Mouse (Mus musculus): Measurements from ENCODE around the gene Galm.
"Not testable (repeated sequence)": the region's sequence is repeated elsewhere in the genome, so short reads cannot be mapped to it uniquely, and the experiment has no call there.

The Galm gene

DNA sequence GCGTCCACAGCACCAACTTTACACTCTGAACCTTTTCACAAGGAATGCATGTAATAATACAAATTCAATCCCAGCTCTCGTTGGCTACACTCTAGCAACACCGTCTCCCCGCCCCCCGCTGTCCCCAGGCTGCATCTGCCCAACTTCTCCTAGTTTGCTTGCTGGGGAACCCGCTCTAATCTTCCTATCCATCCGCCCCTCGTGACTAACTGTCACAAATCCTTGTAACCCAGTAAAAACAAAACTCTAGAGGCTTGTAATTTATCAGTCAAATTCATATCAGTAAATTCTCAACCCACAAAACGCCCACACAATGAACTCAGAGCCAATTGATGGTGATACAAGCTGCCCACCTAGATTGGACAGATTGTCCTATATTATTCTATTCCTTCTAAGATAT is 93.9 kb downstream of the Galm start:
- no peak for DNase-seq

DNA sequence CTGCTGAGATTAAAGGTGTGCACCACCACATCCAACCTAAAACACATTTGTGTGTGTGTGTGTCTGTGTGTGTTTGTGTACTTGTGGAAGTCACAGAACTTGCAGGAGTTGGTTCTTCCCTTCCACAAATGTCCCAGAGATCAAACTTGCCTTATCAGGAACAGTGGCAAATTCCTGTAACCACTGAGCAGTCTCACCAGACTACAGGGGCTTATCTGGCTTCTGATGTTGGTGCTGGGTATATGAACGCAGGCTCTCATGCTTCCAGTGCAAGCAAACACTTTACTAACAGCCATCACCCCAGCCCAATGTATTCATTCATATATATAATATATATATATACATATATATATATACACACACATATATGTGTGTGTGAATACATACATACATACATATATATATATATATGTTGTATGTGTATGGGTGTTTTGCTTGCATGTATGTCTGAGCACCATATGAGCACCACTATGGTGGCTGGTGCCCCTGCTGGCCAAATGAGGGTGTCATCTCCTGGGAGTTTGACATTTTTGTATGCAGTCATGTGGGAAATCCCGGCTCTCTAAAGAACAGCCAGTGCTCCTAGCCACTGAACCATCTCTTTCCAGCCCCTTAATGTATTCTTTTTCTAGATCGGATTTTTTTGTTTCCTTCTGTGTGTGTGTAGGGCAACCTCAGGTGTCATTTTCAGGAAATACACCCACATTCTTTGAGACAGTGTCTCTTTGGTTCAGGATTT is 94.8 kb downstream of the Galm start:
- DNase-seq, result no peak

DNA sequence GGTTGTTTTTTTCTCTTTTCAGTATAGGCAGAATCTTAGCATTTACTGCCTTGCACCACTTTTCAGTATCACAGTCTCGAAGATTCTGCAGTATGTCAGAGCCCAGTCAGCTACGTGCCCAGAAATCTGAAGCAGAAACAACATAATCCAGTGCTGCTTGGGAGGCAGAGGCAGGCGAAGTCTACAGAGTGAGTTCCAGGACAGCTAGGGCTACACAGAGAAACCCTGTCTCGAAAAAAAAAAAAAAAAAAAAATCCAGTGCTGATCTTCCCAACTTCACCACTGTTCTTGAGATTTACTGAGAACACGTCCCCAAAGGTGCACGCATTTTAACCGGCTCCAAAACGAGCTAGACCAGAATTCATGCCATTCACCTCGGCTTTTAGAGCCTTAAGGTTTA is 96.6 kb downstream of the Galm start:
- DNase-seq, result no peak

DNA sequence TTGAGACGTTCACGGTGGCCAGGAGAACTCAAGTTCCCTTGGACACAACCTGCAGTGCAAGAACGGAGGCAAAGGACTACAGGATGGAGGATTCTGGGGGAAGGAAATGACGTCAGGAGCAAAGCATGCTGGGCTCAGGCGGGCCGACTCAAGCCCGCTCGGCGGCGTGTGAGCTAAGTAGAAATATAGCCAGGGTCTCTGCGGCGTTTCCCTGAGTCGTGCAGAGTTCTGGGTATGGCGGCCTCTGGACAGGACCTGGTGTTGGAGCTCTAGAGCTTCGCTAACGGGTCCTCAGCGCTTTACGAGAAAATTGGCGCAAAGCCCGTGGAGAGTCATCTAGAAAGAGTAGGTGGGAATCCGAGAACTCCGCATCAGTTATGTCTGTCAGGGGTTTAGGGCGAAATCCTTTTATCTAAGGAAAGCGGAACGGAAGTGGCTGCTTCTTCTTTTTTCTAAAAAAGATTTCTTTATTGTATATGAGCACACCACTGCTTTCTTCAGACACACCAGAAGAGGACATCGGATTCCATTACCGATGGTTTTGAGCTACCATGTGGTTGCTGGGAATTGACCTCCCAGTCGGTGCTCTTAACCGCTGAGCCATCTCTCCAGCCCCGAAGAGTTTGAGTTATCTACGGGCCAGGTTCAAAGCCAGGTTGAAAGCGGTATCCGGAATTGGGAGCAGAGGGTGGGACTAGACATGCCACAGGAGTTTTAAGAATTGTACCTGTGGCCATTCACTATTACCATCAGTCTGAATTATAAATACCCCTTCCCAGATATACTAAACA is 97.2 kb downstream of the Galm start, which contains the start of gene Gemin6:
TSS of gene Gemin6 (plus strand) at position 116 of the 791 bp plus-strand sequence.
- DNase-seq, result peak; percentile 86

DNA sequence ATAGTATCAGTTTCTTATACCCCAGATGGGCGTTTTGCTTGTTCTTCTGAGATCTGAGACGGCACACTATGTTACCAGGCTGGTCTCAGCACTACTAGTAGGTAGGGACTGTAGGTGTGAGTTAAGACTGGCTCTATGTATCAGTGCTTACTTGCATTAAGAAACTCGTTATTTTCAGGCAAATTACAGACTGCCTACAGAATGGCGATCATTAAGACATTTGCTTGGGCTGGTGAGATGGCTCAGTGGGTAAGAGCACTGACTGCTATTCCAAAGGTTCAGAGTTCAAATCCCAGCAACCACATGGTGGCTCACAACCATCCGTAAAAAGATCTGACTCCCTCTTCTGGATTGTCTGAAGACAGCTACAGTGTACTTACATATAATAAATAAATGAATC is 97.9 kb downstream of the Galm start:
- DNase-seq, result not testable (repeated sequence)

DNA sequence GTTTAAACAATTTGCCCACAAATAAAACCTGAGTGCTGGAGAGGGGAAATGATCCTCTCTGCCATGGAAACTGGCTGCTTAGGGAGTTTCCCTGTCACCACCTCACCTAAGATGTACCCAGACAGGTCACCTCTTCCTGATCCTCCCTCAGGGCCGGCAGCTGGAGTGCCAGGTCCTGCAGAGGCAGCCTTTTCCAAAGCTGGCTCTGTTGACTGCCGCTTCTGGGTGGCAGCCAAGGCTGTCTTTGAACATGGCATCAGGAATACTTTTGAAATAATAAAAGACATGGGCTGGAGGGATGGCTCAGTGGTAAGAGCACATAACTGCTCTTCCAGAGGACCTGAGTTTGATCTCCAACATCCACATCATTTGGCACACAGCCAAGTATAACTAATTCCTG is 102.1 kb downstream of the Galm start:
- DNase-seq, result no peak

DNA sequence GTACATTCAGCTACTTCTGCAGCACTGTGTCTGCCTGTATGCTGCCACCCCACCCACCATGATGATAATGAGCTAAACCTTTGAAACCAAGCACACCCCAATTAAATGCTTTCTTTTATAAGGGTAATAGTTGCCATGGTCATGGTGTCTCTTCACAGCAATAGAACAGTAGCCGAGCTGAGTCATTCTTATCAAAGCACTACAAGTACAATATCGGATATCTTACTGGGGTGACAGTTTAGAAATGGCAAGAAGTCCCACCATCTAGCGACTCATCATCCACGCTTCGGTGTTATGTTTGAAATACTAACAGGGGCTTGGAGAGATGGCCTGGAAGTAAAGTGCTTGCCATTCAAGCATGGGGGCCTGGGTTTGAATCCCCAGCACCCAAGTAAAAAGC is 106.6 kb downstream of the Galm start:
- DNase-seq, result no peak

DNA sequence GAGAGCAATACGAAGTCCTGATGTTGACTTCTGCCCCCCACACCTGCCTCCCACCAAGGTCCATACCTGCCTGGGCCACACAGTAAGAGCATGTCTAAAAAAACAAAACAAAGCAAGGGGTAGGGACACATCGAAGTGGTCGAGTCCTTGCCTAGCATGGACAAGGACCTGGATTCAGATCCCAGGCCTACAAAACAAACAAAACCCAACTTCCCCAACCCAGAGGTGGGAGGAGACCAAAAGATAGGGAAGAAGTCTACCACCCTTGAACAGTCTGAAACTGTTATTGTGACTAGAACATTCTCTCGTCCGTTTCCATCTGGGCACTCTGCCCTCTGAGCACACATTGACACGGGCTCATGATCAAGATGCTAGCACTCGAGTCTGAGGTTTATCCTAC is 107.1 kb downstream of the Galm start:
- DNase-seq, result no peak
